Mouse (Mus musculus) forebrain, embryonic 11.5 days (tissue): ENCODE results near the gene Ints11. TPM values are rescaled to one million over a fixed set of nuclear protein-coding genes. Genes with fewer than 3 reads are reported as not detected.

Source experiments
- ATAC-seq: fragments of 200-750 bp; cut with Nextera tagmentation; replicated peaks from 2 replicates; pipeline ENCODE4 v1.8.0; 2017; ENCODE audit warnings: moderate TSS enrichment; ENCODE audit not compliant: low FRiP score
- DNase-seq: peaks from one replicate; pipeline ENCODE4 v3.0.0-alpha.2; 2017; ENCODE audit warnings: low spot score
- H3K27ac ChIP-seq: fragments of 300-500 bp; sonication (generic); 2 replicates; pipeline ENCODE4 v1.5.1; 2014; ENCODE audit warnings: low read depth, low read length
- H3K27me3 ChIP-seq: fragments of 300-500 bp; sonication (generic); 2 replicates; pipeline ENCODE4 v1.6.1; 2014; ENCODE audit warnings: mild to moderate bottlenecking, low read length, mixed read lengths; ENCODE audit not compliant: control insufficient read depth, insufficient read depth
- H3K36me3 ChIP-seq: fragments of 300-500 bp; sonication (generic); 2 replicates; pipeline ENCODE4 v1.6.1; 2014; ENCODE audit warnings: mild to moderate bottlenecking, low read length, moderate library complexity, mixed read lengths; ENCODE audit not compliant: control insufficient read depth, insufficient read depth
- H3K4me1 ChIP-seq: fragments of 300-500 bp; sonication (generic); replicated peaks from 2 replicates; pipeline ENCODE4 v1.6.1; 2014; ENCODE audit warnings: low read length, mixed read lengths; ENCODE audit not compliant: control insufficient read depth, insufficient read depth
- H3K4me2 ChIP-seq: fragments of 300-500 bp; sonication (generic); 2 replicates; pipeline ENCODE4 v1.6.1; 2014; ENCODE audit warnings: low read depth, mild to moderate bottlenecking, low read length, moderate library complexity, mixed read lengths; ENCODE audit not compliant: severe bottlenecking
- H3K4me3 ChIP-seq: fragments of 300-500 bp; sonication (generic); 2 replicates; pipeline ENCODE4 v1.5.1; 2014; ENCODE audit warnings: low read depth, low read length
- H3K9ac ChIP-seq: fragments of 300-500 bp; sonication (generic); 2 replicates; pipeline ENCODE4 v1.6.1; 2014; ENCODE audit warnings: low read length
- H3K9me3 ChIP-seq: fragments of 300-500 bp; sonication (generic); 2 replicates; pipeline ENCODE4 v1.6.1; 2016; ENCODE audit warnings: low read length, mixed read lengths; ENCODE audit not compliant: control insufficient read depth
- WGBS: fragments of 180-500 bp; shearing (Covaris S2); extraction: QIAGEN DNeasy Blood & Tissue Kit; methylation state at CpG from one replicate; pipeline ENCODE4 v1.1.7; 2014; 5-methylcytosine and 5-hydroxymethylcytosine counted together
- polyA plus RNA-seq: library from polyadenylated mRNA; unstranded; fragments of >200 nt; fragmentation: Nextera tagmentation; extraction: Ambion mirVana; gene quantifications from 2 replicates; pipeline ENCODE4 v1.2.1, GENCODE M21; 2014

Gene Ints11
- polyA plus RNA-seq, 1 experiment from 2014 or later = 108 TPM

GRCm38 (mm10) chr4:155891551-155892001 lies 22.2 kb downstream of the Ints11 start, which contains the start of the genes Pusl1 and Acap3:
Gene Pusl1, minus strand, starts transcription at chr4:155891781.
Gene Acap3, plus strand, starts transcription at chr4:155891822.
- peak within 1 kb of the TSS; percentile 90 for H3K4me3 ChIP-seq
- peak; percentile 98 for DNase-seq
- H3K27me3 ChIP-seq = no peaks in the 10 kb centered on the region
- H3K27ac ChIP-seq = peak within 1 kb of the TSS; percentile 96
- peaks cover 17% of the 10 kb centered on the region; the same call in 1 of the 2 replicates for H3K4me1 ChIP-seq
- peak; percentile 87 for ATAC-seq
- under 1% methylated on average over 52 of the region's 52 CpGs for WGBS
- peak within 1 kb of the TSS; percentile 98 for H3K4me2 ChIP-seq
- peaks cover 3% of the 10 kb centered on the region for H3K36me3 ChIP-seq
- H3K9ac ChIP-seq = peak within 1 kb of the TSS; percentile 88
- no peaks in the 10 kb centered on the region for H3K9me3 ChIP-seq

- DNase-seq (peak; percentile 91), ATAC-seq (peak; percentile 91)
- WGBS = under 1% methylated on average over 47 of the region's 56 CpGs
- Histone ChIP-seq H3K27ac (peak overlapping the region; percentile 96), H3K36me3 (peaks cover 3% of the 10 kb centered on the region), H3K9ac (peak overlapping the region; percentile 88), H3K4me1 (peaks cover 17% of the 10 kb centered on the region; the same call in 1 of the 2 replicates), H3K4me3 (peak overlapping the region; percentile 90), H3K27me3 (no peaks in the 10 kb centered on the region), H3K9me3 (no peaks in the 10 kb centered on the region), H3K4me2 (peak overlapping the region; percentile 98)
Measured at GRCm38 (mm10) chr4:155892017-155892416, 22.7 kb downstream of the Ints11 start.

DNA sequence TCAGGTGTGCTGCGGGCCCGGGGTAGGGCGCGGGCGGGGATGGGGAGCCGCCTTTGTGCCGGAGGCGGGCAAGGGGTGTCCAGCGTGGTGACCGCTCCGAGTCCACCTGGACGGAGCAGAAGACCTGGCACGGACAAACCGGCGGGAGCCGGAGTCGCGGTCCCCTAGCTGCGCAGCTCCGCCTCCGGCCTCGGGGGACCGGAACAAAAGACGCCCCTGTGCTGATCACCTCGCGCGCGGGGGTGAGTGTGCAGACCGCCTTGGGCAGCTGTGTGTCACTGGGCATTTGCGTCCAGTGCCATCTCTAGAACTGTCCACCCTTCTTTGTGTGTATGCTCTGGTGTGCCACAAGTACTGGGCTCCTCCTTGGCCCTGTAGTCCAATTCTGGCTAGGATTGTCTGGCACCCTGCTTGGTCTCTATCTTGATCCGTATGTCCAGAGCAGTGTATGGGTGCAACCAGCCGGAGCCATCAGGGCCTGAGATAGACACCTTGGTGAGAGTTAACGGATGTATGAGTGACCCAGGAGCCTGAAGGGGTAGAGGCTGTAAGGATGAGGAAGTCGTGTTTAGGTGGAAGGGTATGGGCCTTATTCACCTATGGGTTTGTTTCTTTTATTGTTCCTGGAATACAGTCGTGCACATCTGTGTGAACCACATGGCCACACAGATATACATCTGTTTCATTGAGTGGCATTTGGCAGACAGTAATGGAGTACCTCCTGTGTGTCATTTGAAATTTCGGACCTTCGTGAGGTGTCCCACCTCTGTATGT lies 23.3 kb downstream of the Ints11 start:
- Histone ChIP-seq H3K4me1 (peaks cover 17% of the 10 kb centered on the region; the same call in 1 of the 2 replicates), H3K9ac (peak overlapping the region; percentile 88), H3K4me3 (peak overlapping the region; percentile 90), H3K9me3 (no peaks in the 10 kb centered on the region), H3K27me3 (no peaks in the 10 kb centered on the region), H3K4me2 (peak overlapping the region; percentile 98), H3K27ac (peak overlapping the region; percentile 96), H3K36me3 (peaks cover 3% of the 10 kb centered on the region)
- peak; percentile 69 for DNase-seq
- ATAC-seq = peak; percentile 57
- 6% methylated on average over 37 of the region's 37 CpGs for WGBS

DNA sequence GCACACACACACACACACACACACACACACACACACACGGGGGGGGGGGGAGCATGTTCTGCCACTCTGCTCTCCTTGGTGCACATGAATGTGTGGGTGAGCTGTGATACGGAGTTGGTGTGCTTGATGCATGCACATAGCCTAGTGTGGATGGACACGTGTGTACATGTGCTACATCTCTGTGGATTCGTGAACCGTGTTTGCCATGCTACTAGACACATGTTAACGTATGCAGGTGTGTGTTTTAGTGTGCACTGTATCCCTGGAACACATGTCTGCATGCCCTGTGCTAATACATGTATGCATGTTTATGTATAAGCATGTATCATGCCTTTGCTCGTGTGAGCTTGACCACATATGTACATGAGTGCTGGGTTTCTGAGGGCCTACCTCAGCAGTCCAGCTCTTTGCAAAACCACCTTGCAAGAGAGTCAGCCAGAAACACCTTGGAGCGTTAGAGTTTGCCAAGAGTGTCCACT lies 23.9 kb downstream of the Ints11 start:
- Histone ChIP-seq H3K4me2 (peak overlapping the region; percentile 98), H3K9me3 (no peaks in the 10 kb centered on the region), H3K36me3 (no peaks in the 10 kb centered on the region; the same call in 1 of the 2 replicates), H3K9ac (peak overlapping the region; percentile 88; the same call in 1 of the 2 replicates), H3K27ac (no peak overlapping the region), H3K27me3 (no peaks in the 10 kb centered on the region), H3K4me3 (peak overlapping the region; percentile 90), H3K4me1 (peaks cover 17% of the 10 kb centered on the region; the same call in 1 of the 2 replicates)
- peak; percentile 48 for DNase-seq
- WGBS = 72% methylated on average over 8 of the region's 8 CpGs
- ATAC-seq = no peak

GRCm38 (mm10) chr4:155894311-155894881 lies 25.1 kb downstream of the Ints11 start:
- ATAC-seq (no peak), DNase-seq (peak; percentile 54)
- WGBS = 44% methylated on average over 8 of the region's 8 CpGs
- H3K36me3 ChIP-seq = no peaks in the 10 kb centered on the region; the same call in 1 of the 2 replicates
- peaks cover 17% of the 10 kb centered on the region; the same call in 1 of the 2 replicates for H3K4me1 ChIP-seq
- no peaks in the 10 kb centered on the region for H3K27me3 ChIP-seq
- no peak overlapping the region for H3K27ac ChIP-seq
- H3K4me3 ChIP-seq = 0 out of 2 replicates have a peak overlapping the region, but pooled peaks have one; percentile 5
- no peaks in the 10 kb centered on the region for H3K9me3 ChIP-seq
- peak overlapping the region; percentile 21; the same call in 1 of the 2 replicates for H3K9ac ChIP-seq
- H3K4me2 ChIP-seq = peak overlapping the region; percentile 15; the same call in 1 of the 2 replicates

DNA sequence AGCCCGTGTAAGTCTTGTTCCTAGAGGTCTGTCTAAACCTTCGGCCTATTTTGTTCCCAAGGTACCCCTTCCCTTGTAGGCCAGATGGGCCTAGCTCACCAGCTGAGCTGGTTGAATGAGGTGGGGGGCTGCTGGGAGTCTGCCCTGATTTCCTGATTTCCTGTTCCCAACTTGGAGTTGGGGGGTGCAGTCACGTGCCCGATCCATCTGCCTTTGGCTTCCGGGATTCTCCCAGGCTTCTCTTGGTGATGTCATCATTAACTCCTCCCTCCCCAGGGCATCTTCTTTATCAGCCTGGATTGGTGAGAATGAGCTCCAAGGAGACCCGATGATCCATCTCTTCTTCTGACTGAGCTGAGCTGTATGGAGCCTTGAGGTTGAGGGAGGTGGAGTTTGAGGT lies 25.9 kb downstream of the Ints11 start:
- Histone ChIP-seq H3K27me3 (no peaks in the 10 kb centered on the region), H3K4me1 (peaks cover 17% of the 10 kb centered on the region; the same call in 1 of the 2 replicates), H3K4me3 (no peak overlapping the region), H3K9ac (no peak overlapping the region; the same call in 1 of the 2 replicates), H3K27ac (no peak overlapping the region), H3K36me3 (peaks cover 3% of the 10 kb centered on the region; the same call in 1 of the 2 replicates), H3K9me3 (no peaks in the 10 kb centered on the region), H3K4me2 (no peak overlapping the region)
- ATAC-seq = no peak
- 49% methylated on average over 6 of the region's 6 CpGs for WGBS
- peak; percentile 50 for DNase-seq

DNA sequence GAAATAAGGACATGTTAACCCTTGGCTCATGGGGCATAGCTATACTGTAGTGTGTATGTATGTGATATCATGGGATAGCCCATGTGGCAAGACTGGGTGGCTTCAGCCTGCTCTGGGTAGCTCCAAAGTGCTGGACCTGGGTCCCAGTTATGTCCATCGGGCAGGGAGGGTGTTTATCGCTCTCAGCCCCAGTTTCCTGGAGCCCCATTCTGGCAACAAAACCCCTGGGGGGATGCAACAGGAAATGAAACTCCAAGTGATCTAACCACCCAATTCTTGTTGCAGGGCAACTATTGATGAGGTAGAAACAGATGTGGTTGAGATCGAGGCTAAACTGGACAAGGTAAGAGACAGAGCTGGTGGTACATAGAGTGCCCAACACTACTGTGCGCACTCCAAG lies 26.5 kb downstream of the Ints11 start:
- peak; percentile 44 for DNase-seq
- WGBS = 91% methylated on average over 4 of the region's 4 CpGs
- Histone ChIP-seq H3K9me3 (no peaks in the 10 kb centered on the region), H3K4me2 (no peak overlapping the region), H3K36me3 (peaks cover 3% of the 10 kb centered on the region; the same call in 1 of the 2 replicates), H3K4me3 (no peak overlapping the region), H3K27me3 (no peaks in the 10 kb centered on the region), H3K4me1 (peaks cover 13% of the 10 kb centered on the region; the same call in 1 of the 2 replicates), H3K9ac (no peak overlapping the region), H3K27ac (no peak overlapping the region)
- no peak for ATAC-seq

DNA sequence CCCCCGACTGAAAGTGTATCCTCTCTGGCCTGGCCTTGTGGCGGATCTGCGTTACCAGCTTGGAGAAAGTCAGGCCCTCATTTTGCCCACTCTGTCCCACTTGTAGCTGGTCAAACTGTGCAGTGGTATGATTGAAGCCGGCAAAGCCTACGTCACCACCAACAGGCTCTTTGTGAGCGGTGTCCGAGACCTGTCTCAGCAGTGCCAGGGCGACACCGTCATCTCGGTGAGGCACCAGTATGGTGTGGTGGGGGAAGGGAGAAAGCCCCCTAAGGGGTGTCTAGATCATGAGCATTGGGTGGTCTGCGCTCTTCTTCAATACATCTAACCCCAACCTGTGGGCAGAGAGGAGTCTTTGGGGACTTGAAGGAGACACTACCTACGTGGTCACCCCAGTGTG lies 27.1 kb downstream of the Ints11 start:
- no peak for ATAC-seq
- no peak overlapping the region for H3K27ac ChIP-seq

More for the DNA sequence above, 27.1 kb downstream of the Ints11 start:
- peaks cover 11% of the 10 kb centered on the region; the same call in 1 of the 2 replicates for H3K4me1 ChIP-seq
- WGBS = 97% methylated on average over 12 of the region's 12 CpGs
- H3K27me3 ChIP-seq = no peaks in the 10 kb centered on the region
- H3K9me3 ChIP-seq = no peaks in the 10 kb centered on the region
- DNase-seq = peak; percentile 44
- H3K4me2 ChIP-seq = no peak overlapping the region
- no peak overlapping the region for H3K9ac ChIP-seq
- H3K4me3 ChIP-seq = no peak overlapping the region
- peaks cover 3% of the 10 kb centered on the region; the same call in 1 of the 2 replicates for H3K36me3 ChIP-seq
